Mouse (Mus musculus) adrenal gland, adult 8-10 months (tissue): ENCODE measurements around the gene Myo15. TPM values are rescaled to one million over a fixed set of nuclear protein-coding genes. Genes with fewer than 3 reads are reported as not detected.
A peak's percentile ranks its signal among the peaks of the same experiment; 100 is the strongest.
"Not testable (repeated sequence)": the region's sequence is repeated elsewhere in the genome, so short reads cannot be mapped to it uniquely, and the experiment has no call there.

ENCODE experiments used
- DNase-seq: peaks from one replicate; pipeline ENCODE4 v3.0.0; 2022
- total RNA-seq, 4 experiments: library from RNA; stranded (reverse); gene quantifications; 2 replicates each; pipeline ENCODE4 v1.2.4; 2022

Myo15 gene
- total RNA-seq, 4 experiments from 2014 or later: 0.09 to 0.74 (median 0.39) TPM

DNA sequence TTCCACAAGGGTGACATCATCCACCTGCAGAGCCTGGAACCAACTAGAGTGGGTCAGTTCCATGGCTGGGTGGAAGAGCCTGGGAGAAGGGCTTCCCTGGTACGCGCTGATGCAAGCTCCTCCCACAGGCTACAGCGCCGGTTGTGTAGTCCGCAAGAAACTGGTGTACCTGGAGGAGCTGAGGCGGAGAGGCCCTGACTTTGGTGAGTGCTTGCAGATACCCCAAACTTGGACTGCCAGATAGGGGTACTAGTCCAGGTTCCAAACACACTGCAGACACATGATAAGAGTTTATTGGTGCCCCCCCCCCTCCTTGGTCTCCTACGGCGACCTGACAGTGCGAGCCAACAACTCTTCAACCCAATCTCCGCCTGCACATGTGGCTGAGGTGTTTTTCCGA, 39.8 kb downstream of the Myo15 start:
- no peak for DNase-seq

DNA sequence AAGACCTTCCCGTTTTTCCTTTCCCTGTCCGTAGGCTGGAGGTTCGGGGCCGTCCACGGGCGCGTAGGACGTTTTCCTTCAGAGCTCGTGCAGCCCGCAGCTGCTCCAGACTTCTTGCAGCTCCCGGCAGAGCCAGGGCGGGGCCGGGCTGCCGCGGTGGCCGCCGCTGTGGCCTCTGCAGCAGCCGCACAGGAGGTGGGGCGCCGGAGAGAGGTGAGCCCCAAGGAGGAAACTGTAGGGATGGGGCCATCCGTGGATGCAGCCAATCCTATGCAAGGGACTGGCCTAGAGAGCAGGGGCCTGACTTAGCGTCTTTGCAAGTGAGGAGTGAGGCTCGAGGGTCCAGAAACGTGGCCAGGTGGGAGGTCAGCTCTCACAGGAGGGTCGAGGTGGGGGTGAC, 40.4 kb downstream of the Myo15 start:
- no peak for DNase-seq

DNA sequence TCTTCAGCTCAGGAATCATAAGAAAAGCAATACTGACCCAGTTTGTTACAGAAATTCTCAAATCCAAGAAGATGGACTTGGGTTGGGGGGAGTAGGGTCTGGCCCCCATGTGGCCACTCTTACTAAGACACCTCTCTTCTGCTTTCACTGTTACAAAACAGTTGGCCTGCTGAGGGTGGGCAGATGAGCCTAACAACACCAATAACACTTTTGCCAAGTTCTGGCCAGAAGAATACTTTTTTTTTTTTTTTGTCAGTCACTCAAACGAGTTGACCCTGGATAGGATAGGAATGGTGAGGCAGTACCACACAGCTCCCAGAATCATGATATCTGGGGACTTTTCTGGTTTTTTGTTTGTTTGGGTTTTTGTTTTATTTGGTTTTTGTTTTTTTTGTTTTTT, 42.8 kb downstream of the Myo15 start:
- DNase-seq: no peak

- no peak for DNase-seq
Measured at GRCm38 (mm10) chr11:60512520-60512919, 43.4 kb downstream of the Myo15 start.

GRCm38 (mm10) chr11:60514941-60515340, 45.8 kb downstream of the Myo15 start:
- no peak for DNase-seq

DNA sequence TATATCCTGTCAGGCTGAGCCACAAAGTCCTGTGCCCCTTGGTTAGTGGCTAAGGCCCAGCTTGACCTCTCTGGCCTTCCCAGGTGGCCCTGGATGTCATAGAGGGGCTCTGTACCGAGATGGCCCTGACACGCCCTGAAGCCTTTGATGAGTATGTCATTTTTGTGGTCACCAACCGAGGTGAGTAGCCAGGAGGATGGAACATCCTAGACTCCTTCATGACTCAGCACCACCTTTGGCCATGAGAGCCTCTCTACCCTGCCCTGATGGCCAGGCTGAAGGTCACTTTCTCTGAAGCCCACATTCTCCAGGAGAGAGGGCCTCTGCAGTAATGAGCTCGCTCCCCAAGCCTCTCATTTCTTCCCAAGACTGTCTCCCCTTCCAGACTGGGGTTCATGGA, 49.2 kb downstream of the Myo15 start:
- DNase-seq: no peak

- peak; percentile 34 for DNase-seq
Measured at GRCm38 (mm10) chr11:60522027-60522426, 52.9 kb downstream of the Myo15 start.

GRCm38 (mm10) chr11:60522661-60523365, 53.7 kb downstream of the Myo15 start:
- no peak for DNase-seq

- DNase-seq: no peak
Measured at GRCm38 (mm10) chr11:60526461-60526860, 57.3 kb downstream of the Myo15 start.

- peak; percentile 55 for DNase-seq
Measured at GRCm38 (mm10) chr11:60535676-60536075, 66.5 kb downstream of the Myo15 start.

DNA sequence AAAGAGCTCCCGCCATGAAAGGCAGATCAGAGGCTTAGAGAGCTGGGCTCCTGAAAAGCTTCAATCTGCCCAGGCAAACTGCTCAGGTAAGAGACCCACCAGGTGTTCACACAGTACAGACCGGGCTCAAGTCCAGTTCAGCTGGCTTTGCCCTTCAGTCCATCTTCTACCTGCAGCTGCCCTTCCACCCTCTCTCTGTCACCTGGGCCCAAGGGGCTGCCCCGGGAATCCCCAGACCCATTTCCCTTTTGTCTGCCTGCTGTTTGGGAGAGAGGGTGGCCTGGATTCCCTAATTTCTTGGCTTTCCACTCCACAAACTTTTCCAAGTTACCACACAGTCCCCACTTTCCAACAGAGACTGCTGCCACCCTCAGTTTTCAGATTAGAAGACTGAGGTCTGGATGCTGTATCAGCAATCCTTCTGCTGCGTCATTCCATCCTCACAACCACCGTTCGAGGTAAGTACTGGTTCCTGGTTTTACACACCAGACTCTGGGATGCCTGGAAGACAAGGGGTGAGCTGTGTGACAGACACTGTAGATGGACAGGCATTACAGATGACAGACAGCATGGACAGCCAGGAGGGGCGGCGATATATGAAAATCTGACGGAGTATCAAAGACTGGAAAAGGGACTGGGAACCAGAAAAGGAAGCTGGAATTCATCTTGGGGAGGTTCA, 67.2 kb downstream of the Myo15 start, which contains the start of gene Alkbh5:
Gene Alkbh5, plus strand, starts transcription at position 202 of the 679 bp plus-strand sequence.
- DNase-seq: no peak

DNA sequence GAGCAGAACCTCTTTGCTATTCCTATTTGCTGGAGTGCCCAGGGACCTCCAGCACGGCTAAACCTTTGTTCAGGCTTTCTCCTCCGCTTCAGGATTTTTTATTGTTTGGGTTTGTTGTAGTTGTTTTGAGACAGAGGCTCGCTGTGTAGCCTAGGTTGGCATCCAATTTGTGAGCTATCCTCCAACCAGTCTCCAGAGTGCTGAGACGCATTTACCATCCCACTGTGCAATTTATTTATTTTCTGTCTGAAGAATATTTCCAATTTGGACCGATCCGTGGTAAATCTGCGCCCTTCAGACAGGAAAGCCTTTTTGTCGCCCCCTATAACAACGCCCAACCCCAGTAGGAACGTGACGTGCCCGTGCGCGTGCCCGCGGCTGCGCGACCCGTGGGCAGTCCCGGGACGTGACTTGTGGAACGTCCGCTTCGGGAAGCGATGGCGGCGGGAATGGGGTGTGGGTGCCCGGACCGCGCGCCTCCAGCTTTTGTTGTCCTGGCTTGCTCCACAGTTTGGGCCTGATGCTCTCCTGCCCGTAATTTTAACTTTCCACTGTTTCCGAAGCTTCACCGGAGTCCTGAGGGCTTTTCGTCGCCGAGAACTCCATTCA, 67.8 kb downstream of the Myo15 start:
- peak; percentile 83 for DNase-seq

- DNase-seq: peak; percentile 97
Measured at GRCm38 (mm10) chr11:60537468-60538347, 68.6 kb downstream of the Myo15 start.

- peak; percentile 42 for DNase-seq
Measured at GRCm38 (mm10) chr11:60538371-60539281, 69.5 kb downstream of the Myo15 start.

DNA sequence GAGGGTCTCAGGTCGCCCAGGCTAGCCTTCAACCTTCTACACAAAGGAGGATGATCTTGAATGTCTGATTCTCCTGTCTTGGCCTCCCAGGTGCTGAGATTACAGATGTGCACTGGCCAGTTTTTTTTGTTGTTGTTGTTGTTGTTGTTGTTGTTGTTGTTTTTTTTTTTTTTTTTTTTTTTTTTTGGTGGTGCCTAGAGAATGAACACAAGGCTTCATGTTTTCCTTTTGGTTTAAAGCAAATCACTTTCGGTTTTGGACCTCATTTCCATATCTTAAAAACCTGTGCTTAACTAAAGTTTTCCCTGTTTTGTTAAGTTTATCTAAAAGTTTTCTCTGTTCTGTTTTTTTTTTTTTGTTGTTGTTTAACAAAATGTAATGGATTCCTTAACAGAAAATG, 70.4 kb downstream of the Myo15 start:
- no peak for DNase-seq

- peak; percentile 35 for DNase-seq
Measured at GRCm38 (mm10) chr11:60540002-60540610, 71.0 kb downstream of the Myo15 start.

GRCm38 (mm10) chr11:60540761-60541160, 71.6 kb downstream of the Myo15 start:
- DNase-seq: no peak

DNA sequence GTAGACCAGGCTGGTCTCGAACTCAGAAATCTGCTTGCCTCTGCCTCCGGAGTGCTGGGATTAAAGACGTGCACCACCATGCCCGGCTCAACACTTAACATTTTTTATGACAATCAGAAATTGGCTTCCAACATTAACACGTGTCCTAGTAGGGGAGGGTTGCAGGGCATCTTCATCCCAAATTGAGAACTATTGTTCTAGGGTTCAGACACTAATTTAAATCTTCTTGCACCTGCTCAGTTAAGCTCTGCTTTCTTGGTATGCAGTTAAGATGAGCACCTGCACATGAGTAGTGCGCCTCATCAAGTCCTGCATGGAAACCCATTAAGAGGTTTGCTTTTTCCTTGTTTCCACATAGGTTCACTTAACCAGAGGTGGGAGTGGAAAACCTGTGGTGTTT, 72.7 kb downstream of the Myo15 start:
- no peak for DNase-seq

DNA sequence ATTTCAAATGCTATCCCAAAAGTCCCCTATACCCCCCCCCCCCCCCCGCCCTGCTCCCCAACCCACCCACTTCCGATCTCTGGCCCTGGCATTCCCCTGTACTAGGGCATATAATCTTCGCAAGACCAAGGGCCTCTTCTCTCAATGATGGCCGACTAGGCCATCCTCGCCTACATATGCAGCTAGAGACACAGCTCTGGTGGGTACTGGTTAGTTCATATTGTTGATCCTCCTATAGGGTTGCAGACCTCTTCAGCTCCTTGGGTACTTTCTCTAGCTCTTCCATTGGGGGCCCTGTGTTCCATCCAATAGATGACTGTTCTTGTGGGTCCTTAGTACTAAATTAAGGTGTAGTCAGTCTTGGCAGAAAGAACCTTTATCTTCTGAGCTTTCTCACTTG, 74.1 kb downstream of the Myo15 start:
- not testable (repeated sequence) for DNase-seq

DNA sequence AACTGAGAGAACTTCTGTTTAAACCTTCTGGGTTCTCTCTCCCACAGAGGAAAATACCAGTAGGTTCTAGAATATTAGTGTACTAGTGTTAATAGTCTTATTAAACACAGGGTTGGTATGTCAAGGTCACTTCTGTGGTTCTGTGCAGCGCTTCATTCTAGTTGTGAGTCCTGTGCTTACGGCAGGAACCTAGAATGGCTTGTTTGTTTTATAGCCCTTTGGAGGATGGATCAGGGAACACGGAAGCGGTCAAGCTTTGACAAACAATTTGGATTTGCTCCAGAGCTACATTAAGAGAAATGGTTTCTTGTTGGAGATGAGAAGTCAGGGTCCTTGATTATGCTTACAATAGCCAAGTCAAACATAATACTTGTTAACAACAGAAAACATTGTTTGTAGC, 76.3 kb downstream of the Myo15 start:
- no peak for DNase-seq

- DNase-seq: no peak
Measured at GRCm38 (mm10) chr11:60548112-60548511, 79.0 kb downstream of the Myo15 start.
